Mouse (Mus musculus): ENCODE data around the gene Edil3.
"Not testable (repeated sequence)": the region's sequence is repeated elsewhere in the genome, so short reads cannot be mapped to it uniquely, and the experiment has no call there.

The Edil3 gene

GRCm38 (mm10) chr13:89007696-89008427 is 186.6 kb downstream of the Edil3 start:
- DNase-seq = no peak

- DNase-seq = no peak
Measured at GRCm38 (mm10) chr13:89012500-89012899, 191.2 kb downstream of the Edil3 start.

GRCm38 (mm10) chr13:89029817-89030539 is 208.7 kb downstream of the Edil3 start:
- DNase-seq = no peak

- DNase-seq = no peak
Measured at GRCm38 (mm10) chr13:89035711-89036110, 214.4 kb downstream of the Edil3 start.

GRCm38 (mm10) chr13:89041495-89041894 is 220.2 kb downstream of the Edil3 start:
- DNase-seq = no peak

- not testable (repeated sequence) for DNase-seq
Measured at GRCm38 (mm10) chr13:89070132-89070531, 248.9 kb downstream of the Edil3 start.

- DNase-seq = no peak
Measured at GRCm38 (mm10) chr13:89076212-89076611, 254.9 kb downstream of the Edil3 start.

GRCm38 (mm10) chr13:89105889-89106288 is 284.6 kb downstream of the Edil3 start:
- DNase-seq = no peak

- DNase-seq = no peak
Measured at GRCm38 (mm10) chr13:89117551-89117950, 296.3 kb downstream of the Edil3 start.

GRCm38 (mm10) chr13:89119809-89120208 is 298.5 kb downstream of the Edil3 start:
- DNase-seq = no peak

GRCm38 (mm10) chr13:89122511-89123253 is 301.4 kb downstream of the Edil3 start:
- no peak for DNase-seq

- no peak for DNase-seq
Measured at GRCm38 (mm10) chr13:89123396-89123795, 302.1 kb downstream of the Edil3 start.

GRCm38 (mm10) chr13:89146056-89146547 is 324.8 kb downstream of the Edil3 start:
- no peak for DNase-seq

- DNase-seq = no peak
Measured at GRCm38 (mm10) chr13:89151878-89152277, 330.6 kb downstream of the Edil3 start.

- DNase-seq = no peak
Measured at GRCm38 (mm10) chr13:89167960-89168359, 346.7 kb downstream of the Edil3 start.

GRCm38 (mm10) chr13:89170040-89170439 is 348.8 kb downstream of the Edil3 start:
- DNase-seq = no peak

GRCm38 (mm10) chr13:89175154-89175553 is 353.9 kb downstream of the Edil3 start:
- DNase-seq = no peak

GRCm38 (mm10) chr13:89189051-89189450 is 367.8 kb downstream of the Edil3 start:
- no peak for DNase-seq

- DNase-seq = no peak
Measured at GRCm38 (mm10) chr13:89197019-89197418, 375.7 kb downstream of the Edil3 start.

- DNase-seq = no peak
Measured at GRCm38 (mm10) chr13:89199275-89199674, 378.0 kb downstream of the Edil3 start.

GRCm38 (mm10) chr13:89238104-89238503 is 416.8 kb downstream of the Edil3 start:
- no peak for DNase-seq

GRCm38 (mm10) chr13:89253990-89254642 is 432.8 kb downstream of the Edil3 start:
- no peak for DNase-seq

- no peak for DNase-seq
Measured at GRCm38 (mm10) chr13:89256906-89257305, 435.6 kb downstream of the Edil3 start.
